Mouse (Mus musculus) forebrain, embryonic 13.5 days (tissue): ENCODE data around the gene Tox2. TPM values are rescaled to one million over a fixed set of nuclear protein-coding genes. Genes with fewer than 3 reads are reported as not detected.
A peak's percentile ranks its signal among the peaks of the same experiment; 100 is the strongest.

ENCODE experiments used
- ATAC-seq: fragments of 200-750 bp; cut with Nextera tagmentation; 2 replicates; pipeline ENCODE4 v1.8.0; 2017
- H3K27ac ChIP-seq: fragments of 300-500 bp; sonication (generic); 2 replicates; pipeline ENCODE4 v1.5.1; 2015; ENCODE audit warnings: inconsistent platforms, mild to moderate bottlenecking, moderate library complexity
- H3K27me3 ChIP-seq: fragments of 300-500 bp; sonication (generic); 2 replicates; pipeline ENCODE4 v1.6.1; 2015; ENCODE audit warnings: mild to moderate bottlenecking, inconsistent platforms
- H3K36me3 ChIP-seq: fragments of 300-500 bp; sonication (generic); 2 replicates; pipeline ENCODE4 v1.6.1; 2015; ENCODE audit warnings: mild to moderate bottlenecking, inconsistent platforms; ENCODE audit not compliant: poor library complexity, severe bottlenecking
- H3K4me1 ChIP-seq: fragments of 300-500 bp; sonication (generic); 2 replicates; pipeline ENCODE4 v1.6.1; 2015; ENCODE audit warnings: inconsistent platforms
- H3K4me2 ChIP-seq: fragments of 300-500 bp; sonication (generic); 2 replicates; pipeline ENCODE4 v1.6.1; 2015; ENCODE audit warnings: inconsistent platforms, mild to moderate bottlenecking, moderate library complexity
- H3K4me3 ChIP-seq: fragments of 300-500 bp; sonication (generic); 2 replicates; pipeline ENCODE4 v1.5.1; 2015; ENCODE audit warnings: mild to moderate bottlenecking, inconsistent platforms
- H3K9ac ChIP-seq: fragments of 300-500 bp; sonication (generic); 2 replicates; pipeline ENCODE4 v1.6.1; 2015; ENCODE audit warnings: mild to moderate bottlenecking, inconsistent platforms
- H3K9me3 ChIP-seq: fragments of 300-500 bp; sonication (generic); replicated peaks from 2 replicates; pipeline ENCODE4 v1.6.1; 2016; ENCODE audit warnings: inconsistent platforms
- WGBS: fragments of 180-500 bp; shearing (Covaris S2); methylation state at CpG from one replicate; pipeline ENCODE4 v1.1.7; 2015; 5-methylcytosine and 5-hydroxymethylcytosine counted together
- polyA plus RNA-seq: library from polyadenylated mRNA; unstranded; fragments of >200 nt; fragmentation: Nextera tagmentation; extraction: Ambion mirVana; gene quantifications from 2 replicates; pipeline ENCODE4 v1.2.1, GENCODE M21; 2015

Tox2 gene
- polyA plus RNA-seq, 1 experiment from 2014 or later = 17.9 TPM

DNA sequence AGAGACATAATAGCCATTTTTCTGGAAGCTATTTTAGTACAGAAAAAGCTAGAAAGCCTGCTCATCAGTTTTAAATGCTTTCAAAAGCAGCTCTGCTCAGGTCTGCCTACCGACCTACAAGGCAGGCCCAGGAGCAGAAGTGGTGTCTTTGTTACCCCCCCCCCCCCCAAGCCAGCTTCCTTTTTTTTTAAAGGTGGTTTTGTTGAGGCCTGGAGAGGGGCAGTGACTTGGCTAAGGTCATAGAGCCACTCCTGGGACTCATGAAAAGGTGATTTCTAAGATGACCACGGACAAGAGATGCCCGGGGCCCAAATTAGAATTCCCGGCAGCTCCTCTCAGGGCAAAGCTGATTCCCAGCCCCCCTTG is 59.1 kb downstream of the Tox2 start:
- H3K4me1 ChIP-seq = no peaks in the 10 kb centered on the region
- no peak overlapping the region for H3K4me3 ChIP-seq
- no peaks in the 10 kb centered on the region for H3K36me3 ChIP-seq
- H3K9ac ChIP-seq = no peak overlapping the region
- H3K27me3 ChIP-seq = no peaks in the 10 kb centered on the region
- H3K4me2 ChIP-seq = no peak overlapping the region
- no peak for ATAC-seq
- H3K27ac ChIP-seq = no peak overlapping the region
- no peaks in the 10 kb centered on the region for H3K9me3 ChIP-seq
- 94% methylated on average over 4 of the region's 4 CpGs for whole genome bisulfite sequencing

DNA sequence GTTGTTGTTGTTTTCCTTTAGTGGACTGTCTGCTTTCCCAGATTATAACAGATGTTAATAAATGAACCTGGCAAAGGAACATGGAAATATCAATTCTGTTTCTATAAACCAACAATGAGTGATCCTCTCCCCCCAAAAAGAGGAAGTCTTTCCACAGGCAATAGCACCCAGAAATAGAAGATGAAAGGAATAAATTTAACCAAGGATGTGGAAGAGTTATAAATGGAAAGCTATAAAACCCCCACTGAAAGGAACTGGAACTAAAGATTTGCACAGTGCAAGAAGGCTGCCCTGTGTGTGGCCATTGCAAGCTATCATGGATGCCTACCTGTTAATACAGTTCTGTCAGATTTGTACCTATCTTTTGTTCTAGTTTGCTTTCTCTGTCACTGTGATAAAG is 64.2 kb downstream of the Tox2 start:
- Histone ChIP-seq H3K27ac (no peak overlapping the region), H3K27me3 (no peaks in the 10 kb centered on the region), H3K9me3 (no peaks in the 10 kb centered on the region), H3K36me3 (no peaks in the 10 kb centered on the region), H3K9ac (no peak overlapping the region), H3K4me2 (no peak overlapping the region), H3K4me3 (no peak overlapping the region), H3K4me1 (peaks cover 7% of the 10 kb centered on the region)
- no peak for ATAC-seq

DNA sequence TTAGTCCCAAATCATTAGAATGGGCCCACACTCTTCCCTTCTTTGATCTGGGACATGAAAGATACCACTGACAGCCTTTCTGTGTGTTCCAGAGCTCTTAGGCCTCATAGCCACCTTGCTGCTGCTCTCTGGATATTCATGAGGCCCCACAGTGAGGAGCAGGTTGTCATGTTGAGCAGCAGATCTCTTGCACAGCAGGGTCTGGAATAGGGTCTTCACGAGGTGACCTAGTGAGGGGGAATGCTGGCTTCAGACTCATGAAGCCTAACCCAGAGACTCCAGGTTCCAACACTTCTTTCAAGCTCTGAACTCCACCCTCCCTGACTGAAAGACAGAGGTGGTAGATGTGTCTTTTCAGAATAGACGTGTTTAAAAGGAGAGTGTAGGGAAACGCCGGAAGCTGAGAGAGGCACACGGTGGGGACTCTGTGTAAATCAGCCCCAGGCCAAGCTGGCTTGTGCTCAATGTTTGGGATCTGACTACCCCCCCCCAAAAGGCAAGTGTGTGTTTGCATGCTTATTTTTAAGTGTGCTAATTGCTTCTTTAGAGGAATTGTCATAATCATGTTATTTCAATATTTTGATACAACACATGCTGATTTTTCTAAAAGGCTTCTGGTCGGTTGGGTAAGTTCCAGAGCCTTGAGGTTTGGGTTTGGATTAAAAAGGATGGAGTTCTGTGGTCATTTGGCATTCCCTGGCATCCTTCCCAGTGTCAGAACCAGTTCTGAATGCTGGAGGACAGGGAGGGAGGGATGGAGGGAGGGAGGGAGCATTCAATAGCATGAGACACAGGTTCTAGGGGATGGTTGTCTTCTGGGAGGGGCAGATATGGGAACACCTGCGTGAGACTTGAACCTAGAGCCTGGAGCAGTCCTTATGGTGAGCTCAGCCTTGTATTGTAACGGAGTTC is 68.9 kb downstream of the Tox2 start:
- Histone ChIP-seq H3K4me1 (peaks cover 9% of the 10 kb centered on the region), H3K4me2 (no peak overlapping the region), H3K9ac (no peak overlapping the region), H3K9me3 (no peaks in the 10 kb centered on the region), H3K4me3 (no peak overlapping the region), H3K27me3 (no peaks in the 10 kb centered on the region), H3K27ac (peak overlapping the region; percentile 25; the same call in 1 of the 2 replicates), H3K36me3 (no peaks in the 10 kb centered on the region)
- 63% methylated on average over 8 of the region's 8 CpGs for WGBS
- ATAC-seq = no peak

DNA sequence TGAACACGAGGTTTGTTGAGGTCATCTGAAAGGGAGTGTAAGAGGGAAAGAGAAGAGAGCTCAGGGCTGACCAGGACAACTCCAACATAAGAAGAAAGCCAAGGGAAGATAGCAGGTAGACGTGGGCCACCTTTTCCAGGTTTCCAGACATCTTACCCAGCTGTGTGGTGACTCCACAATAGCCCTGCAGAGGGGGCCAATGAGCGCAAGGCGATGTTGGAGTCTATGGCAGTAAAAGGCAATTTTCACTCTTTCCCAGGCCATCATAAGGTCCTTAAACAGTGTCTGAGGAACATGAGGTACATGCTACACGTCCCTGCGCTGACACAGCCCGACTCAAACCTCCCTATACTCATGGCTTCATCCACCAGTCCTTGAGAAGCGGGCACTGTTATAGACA is 70.9 kb downstream of the Tox2 start:
- ATAC-seq = no peak
- no peak overlapping the region for H3K27ac ChIP-seq
- no peak overlapping the region for H3K4me2 ChIP-seq
- 0 out of 2 replicates have a peak, but pooled peaks cover 3% of the 10 kb centered on the region for H3K27me3 ChIP-seq
- no peaks in the 10 kb centered on the region for H3K9me3 ChIP-seq
- H3K36me3 ChIP-seq = no peaks in the 10 kb centered on the region
- WGBS = 84% methylated on average over 8 of the region's 8 CpGs
- peaks cover 18% of the 10 kb centered on the region for H3K4me1 ChIP-seq
- no peak overlapping the region for H3K4me3 ChIP-seq
- no peak overlapping the region for H3K9ac ChIP-seq

DNA sequence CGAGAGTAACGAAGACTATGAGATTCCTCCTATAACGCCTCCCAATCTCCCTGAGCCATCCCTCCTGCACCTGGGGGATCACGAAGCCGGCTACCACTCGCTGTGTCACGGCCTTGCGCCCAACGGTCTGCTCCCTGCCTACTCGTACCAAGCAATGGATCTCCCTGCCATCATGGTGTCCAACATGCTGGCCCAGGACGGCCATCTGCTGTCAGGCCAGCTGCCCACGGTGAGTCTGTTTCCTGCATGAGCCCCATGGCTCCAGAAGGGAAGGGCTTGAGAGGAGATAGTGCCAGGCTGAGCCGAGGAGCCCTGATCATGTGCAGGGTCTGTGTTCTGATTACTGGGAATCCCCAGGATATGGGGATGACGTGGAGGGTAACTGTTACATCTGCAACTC is 73.1 kb downstream of the Tox2 start:
- ATAC-seq = no peak
- 87% methylated on average over 14 of the region's 14 CpGs for WGBS
- no peaks in the 10 kb centered on the region for H3K9me3 ChIP-seq

DNA sequence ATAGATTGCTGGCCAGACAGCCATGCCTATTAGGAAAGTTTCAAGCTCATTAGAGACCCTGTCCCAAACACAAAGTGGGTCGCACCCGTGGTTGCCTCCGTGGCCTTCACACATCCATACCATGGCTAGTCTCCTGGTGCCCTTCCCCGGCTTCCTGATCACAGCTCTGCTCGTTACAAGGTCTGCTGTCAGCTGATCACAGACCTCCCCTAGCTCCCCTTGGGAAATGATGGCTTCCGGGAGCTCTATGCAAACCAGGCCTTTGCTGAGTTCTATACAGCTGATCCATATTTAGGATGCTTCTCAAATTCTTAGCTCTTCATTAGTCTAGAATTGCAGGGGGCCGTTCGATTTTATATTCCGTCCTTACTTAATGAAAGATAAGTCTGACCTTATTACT is 75.1 kb downstream of the Tox2 start:
- no peak overlapping the region for H3K4me3 ChIP-seq
- H3K9ac ChIP-seq = no peak overlapping the region
- no peak overlapping the region for H3K27ac ChIP-seq
- no peaks in the 10 kb centered on the region for H3K9me3 ChIP-seq
- 0 out of 2 replicates have a peak, but pooled peaks cover 3% of the 10 kb centered on the region for H3K27me3 ChIP-seq
- no peak overlapping the region for H3K4me2 ChIP-seq
- H3K36me3 ChIP-seq = no peaks in the 10 kb centered on the region
- H3K4me1 ChIP-seq = peaks cover 9% of the 10 kb centered on the region
- 36% methylated on average over 9 of the region's 9 CpGs for WGBS
- no peak for ATAC-seq

More for the DNA sequence above, 73.1 kb downstream of the Tox2 start:
- H3K4me3 ChIP-seq = no peak overlapping the region
- peaks cover 19% of the 10 kb centered on the region for H3K4me1 ChIP-seq
- no peak overlapping the region for H3K9ac ChIP-seq
- H3K27ac ChIP-seq = no peak overlapping the region
- no peaks in the 10 kb centered on the region for H3K36me3 ChIP-seq
- no peak overlapping the region for H3K4me2 ChIP-seq
- 0 out of 2 replicates have a peak, but pooled peaks cover 3% of the 10 kb centered on the region for H3K27me3 ChIP-seq

DNA sequence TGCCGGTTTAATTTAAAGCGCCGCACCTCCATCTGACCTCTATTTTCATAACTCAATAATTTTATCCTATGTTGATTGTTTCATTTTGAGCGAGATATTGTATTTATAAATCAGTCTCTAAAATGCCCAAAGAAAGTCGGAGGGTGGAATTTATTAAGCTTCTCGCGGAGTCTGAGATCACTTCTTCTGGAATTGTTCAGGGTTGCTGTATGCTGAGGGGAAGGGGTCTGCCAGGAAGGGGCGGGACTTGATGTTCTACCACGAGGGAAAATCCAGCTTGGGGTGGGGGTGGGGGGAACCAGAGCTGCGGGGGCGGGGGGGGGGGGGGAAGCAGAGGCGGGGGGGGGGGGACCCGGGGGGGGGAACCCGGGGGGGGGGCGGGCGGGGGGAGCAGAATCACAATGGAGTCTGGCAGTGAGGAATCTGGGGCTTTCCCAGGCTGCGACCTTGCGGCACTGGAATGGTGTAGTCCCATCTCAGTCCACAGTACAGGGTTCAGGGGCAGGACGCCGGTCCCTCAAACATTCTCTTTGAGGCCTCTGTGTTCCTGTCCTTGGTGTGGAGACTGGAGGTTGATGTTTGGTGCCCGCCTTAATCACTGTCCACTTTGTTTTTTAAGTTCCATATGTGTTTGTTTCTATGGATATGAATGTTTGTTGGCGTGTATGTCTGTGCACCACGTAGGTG is 77.9 kb downstream of the Tox2 start:
- no peaks in the 10 kb centered on the region for H3K9me3 ChIP-seq
- WGBS = 71% methylated on average over 15 of the region's 23 CpGs
- H3K9ac ChIP-seq = no peak overlapping the region
- no peak for ATAC-seq
- no peaks in the 10 kb centered on the region for H3K36me3 ChIP-seq
- peaks cover 9% of the 10 kb centered on the region for H3K4me1 ChIP-seq
- H3K4me3 ChIP-seq = no peak overlapping the region
- no peak overlapping the region for H3K27ac ChIP-seq
- 0 out of 2 replicates have a peak, but pooled peaks cover 3% of the 10 kb centered on the region for H3K27me3 ChIP-seq
- H3K4me2 ChIP-seq = no peak overlapping the region

DNA sequence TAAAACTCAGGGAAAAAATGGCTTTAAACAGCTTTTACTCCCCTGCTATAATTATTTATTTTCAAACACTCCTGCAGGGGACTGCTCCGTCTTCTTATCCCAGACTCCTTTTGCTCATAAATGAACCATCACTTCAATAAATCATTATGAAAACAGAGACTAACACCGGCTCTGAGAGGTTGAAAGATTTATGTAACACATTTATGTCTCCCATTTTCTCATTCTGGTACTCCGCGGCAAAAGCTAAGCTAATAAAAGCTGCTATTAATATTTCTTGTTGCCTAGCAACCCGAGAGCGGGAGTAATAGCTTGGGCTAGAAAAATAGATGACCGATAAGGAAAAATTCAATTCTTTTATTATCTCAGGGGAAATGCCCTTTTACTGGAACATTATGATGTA is 81.9 kb downstream of the Tox2 start:
- H3K4me2 ChIP-seq = no peak overlapping the region
- no peak overlapping the region for H3K4me3 ChIP-seq
- H3K9ac ChIP-seq = no peak overlapping the region
- H3K4me1 ChIP-seq = peaks cover 13% of the 10 kb centered on the region
- H3K27me3 ChIP-seq = peaks cover 4% of the 10 kb centered on the region; the same call in 1 of the 2 replicates
- no peaks in the 10 kb centered on the region for H3K9me3 ChIP-seq
- 78% methylated on average over 7 of the region's 7 CpGs for WGBS
- ATAC-seq = no peak
- peak overlapping the region; percentile 44 for H3K27ac ChIP-seq
- H3K36me3 ChIP-seq = no peaks in the 10 kb centered on the region

DNA sequence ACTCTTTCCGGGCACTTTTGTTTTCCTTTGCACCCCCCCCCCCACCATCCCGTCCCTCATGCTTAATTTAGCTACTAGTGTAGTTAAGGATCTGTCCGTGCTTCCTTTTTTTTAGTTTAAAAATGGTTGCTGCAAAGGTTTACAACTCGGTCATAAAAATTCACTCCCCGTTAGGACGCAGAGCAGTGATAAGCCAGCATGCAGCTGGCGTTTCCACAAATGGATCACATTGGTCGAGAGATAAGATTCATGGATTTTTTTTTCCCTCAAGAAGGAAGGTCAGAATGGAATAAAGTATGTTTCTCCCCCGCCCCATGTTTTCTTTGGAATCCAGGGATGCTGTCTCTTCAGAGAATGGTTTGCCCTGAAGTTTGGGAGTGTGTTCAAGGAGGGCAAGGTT is 82.4 kb downstream of the Tox2 start:
- H3K4me3 ChIP-seq = no peak overlapping the region
- H3K4me2 ChIP-seq = no peak overlapping the region
- no peak overlapping the region for H3K27ac ChIP-seq
- H3K9ac ChIP-seq = no peak overlapping the region
- peaks cover 8% of the 10 kb centered on the region; the same call in 1 of the 2 replicates for H3K27me3 ChIP-seq
- H3K36me3 ChIP-seq = no peaks in the 10 kb centered on the region
- peaks cover 13% of the 10 kb centered on the region for H3K4me1 ChIP-seq
- ATAC-seq = no peak
- no peaks in the 10 kb centered on the region for H3K9me3 ChIP-seq
- WGBS = 84% methylated on average over 9 of the region's 9 CpGs

DNA sequence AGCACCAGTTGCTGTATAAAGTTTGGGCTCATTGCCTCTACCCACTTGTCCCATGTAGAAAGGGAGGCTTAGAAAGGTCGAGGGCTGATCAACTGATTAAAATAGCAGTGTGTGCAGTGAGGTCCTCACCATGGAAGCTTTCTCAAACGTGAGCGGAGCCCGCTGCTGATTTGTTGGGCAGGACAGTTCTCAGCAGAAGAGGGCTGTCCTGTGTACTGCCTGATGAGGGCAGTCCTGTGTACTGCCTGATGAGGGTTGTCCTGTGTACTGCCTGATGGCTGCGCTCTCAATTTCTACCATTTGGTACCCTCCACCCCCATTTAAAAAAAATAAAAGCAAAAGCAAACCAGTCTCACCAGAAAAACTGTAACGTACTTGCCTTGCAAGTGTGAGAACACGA is 82.8 kb downstream of the Tox2 start:
- H3K27me3 ChIP-seq = peaks cover 8% of the 10 kb centered on the region; the same call in 1 of the 2 replicates
- no peak overlapping the region for H3K27ac ChIP-seq
- ATAC-seq = no peak
- no peak overlapping the region for H3K4me2 ChIP-seq
- H3K4me3 ChIP-seq = no peak overlapping the region
- WGBS = 65% methylated on average over 7 of the region's 7 CpGs
- H3K36me3 ChIP-seq = no peaks in the 10 kb centered on the region
- H3K4me1 ChIP-seq = peaks cover 13% of the 10 kb centered on the region
- no peaks in the 10 kb centered on the region for H3K9me3 ChIP-seq
- H3K9ac ChIP-seq = no peak overlapping the region

DNA sequence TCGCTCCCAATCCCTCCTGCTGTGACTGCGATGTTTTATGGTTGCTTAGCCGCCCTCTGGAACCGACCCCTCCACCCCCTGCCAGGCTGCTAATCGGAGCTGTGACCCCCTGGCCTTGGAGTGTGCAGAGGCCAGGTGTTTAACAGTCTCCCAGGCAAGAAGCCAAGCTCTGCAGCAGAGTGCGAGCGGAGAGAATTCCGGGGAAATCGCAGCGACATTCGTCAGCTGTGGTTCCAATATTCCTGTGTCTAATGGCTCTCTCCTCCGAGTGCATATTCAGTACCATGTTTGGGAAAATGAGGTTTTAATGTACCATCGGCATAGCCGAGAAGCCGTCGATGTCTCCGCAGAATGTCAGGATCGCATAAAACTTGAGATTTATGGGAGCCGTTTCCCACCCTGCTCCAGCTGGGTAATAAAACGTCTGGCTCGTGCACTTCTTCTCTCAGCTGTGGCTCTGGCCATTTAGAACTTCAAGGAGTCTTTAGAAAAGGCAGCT is 86.0 kb downstream of the Tox2 start:
- Histone ChIP-seq H3K9me3 (no peaks in the 10 kb centered on the region), H3K4me3 (no peak overlapping the region), H3K4me2 (peak overlapping the region; percentile 34; the same call in 1 of the 2 replicates), H3K36me3 (no peaks in the 10 kb centered on the region), H3K9ac (peak overlapping the region; percentile 22; the same call in 1 of the 2 replicates), H3K27me3 (peaks cover 8% of the 10 kb centered on the region; the same call in 1 of the 2 replicates), H3K27ac (0 out of 2 replicates have a peak overlapping the region, but pooled peaks have one; percentile 25), H3K4me1 (peaks cover 13% of the 10 kb centered on the region)
- 0 out of 2 replicates have a peak, but pooled peaks have one; percentile 27 for ATAC-seq
- WGBS = 25% methylated on average over 21 of the region's 21 CpGs
